Mouse (Mus musculus) spleen, adult 2 months (tissue): Measurements from ENCODE around the gene Myo9b. TPM values are rescaled to one million over a fixed set of nuclear protein-coding genes. Genes with fewer than 3 reads are reported as not detected.
"Not testable (repeated sequence)": the region's sequence is repeated elsewhere in the genome, so short reads cannot be mapped to it uniquely, and the experiment has no call there.

ENCODE experiments used
- DNase-seq, 2 experiments: peaks; one replicate each; pipeline versions ENCODE4 v3.0.0 to v3.0.0-alpha.2; 2012 to 2021; ENCODE audit warnings: low spot score in 2 of 2, low read depth in 1 of 2
- H3K27ac ChIP-seq: fragments of 200-500 bp; 2 replicates; pipeline ENCODE4 v1.5.1; 2012; ENCODE audit warnings: low read length, inconsistent platforms; ENCODE audit not compliant: insufficient read depth
- H3K27me3 ChIP-seq: fragments of 200-500 bp; 2 replicates; pipeline ENCODE4 v1.6.1; 2012; ENCODE audit warnings: mild to moderate bottlenecking, moderate library complexity, low read length, inconsistent platforms; ENCODE audit not compliant: control insufficient read depth, insufficient read depth
- H3K36me3 ChIP-seq: fragments of 200-500 bp; 2 replicates; pipeline ENCODE4 v1.6.1; 2012; ENCODE audit warnings: mild to moderate bottlenecking, low read length, inconsistent platforms; ENCODE audit not compliant: control insufficient read depth, insufficient read depth
- H3K4me1 ChIP-seq: fragments of 200-500 bp; 2 replicates; pipeline ENCODE4 v1.6.1; 2011; ENCODE audit warnings: inconsistent platforms; ENCODE audit not compliant: control insufficient read depth, insufficient read depth, insufficient read length
- H3K4me3 ChIP-seq: fragments of 200-500 bp; 2 replicates; pipeline ENCODE4 v1.5.1; 2011; ENCODE audit warnings: mild to moderate bottlenecking, inconsistent platforms; ENCODE audit not compliant: insufficient read depth, insufficient read length; ENCODE audit errors: extremely low read depth
- CTCF ChIP-seq: fragments of 200-500 bp; IDR thresholded peaks from 2 replicates; pipeline ENCODE4 v1.5.1; 2011; ENCODE audit warnings: mild to moderate bottlenecking, inconsistent platforms; ENCODE audit not compliant: insufficient read depth, insufficient read length, insufficient replicate concordance; ENCODE audit errors: extremely low read depth
- POLR2A ChIP-seq: fragments of 200-500 bp; IDR thresholded peaks from 2 replicates; pipeline ENCODE4 v1.6.1; 2011; ENCODE audit warnings: low read depth, low read length, inconsistent platforms
- WGBS: fragments of 180-500 bp; shearing (Covaris S2); methylation state at CpG from one replicate; pipeline ENCODE4 v1.1.7; 2018; 5-methylcytosine and 5-hydroxymethylcytosine counted together
- polyA plus RNA-seq: library from polyadenylated mRNA; depleted of rRNA; stranded (reverse); fragments of >200 nt; gene quantifications from 2 replicates; pipeline ENCODE4 v1.2.3, GENCODE M21; 2012

Gene Myo9b
- polyA plus RNA-seq, 1 experiment = 47.6 TPM

GRCm38 (mm10) chr8:71288441-71288949 is 16.0 kb downstream of the Myo9b start:
- H3K4me1 ChIP-seq = peaks cover 7% of the 10 kb centered on the region; the same call in 1 of the 2 replicates
- WGBS = 63% methylated on average over 3 of the region's 3 CpGs
- no peak overlapping the region for H3K27ac ChIP-seq
- DNase-seq = no peak
- peaks cover 12% of the 10 kb centered on the region for H3K36me3 ChIP-seq
- no peak for TF ChIP-seq POLR2A
- no peak for TF ChIP-seq CTCF
- H3K4me3 ChIP-seq = no peak overlapping the region
- no peaks in the 10 kb centered on the region for H3K27me3 ChIP-seq

- WGBS = 71% methylated on average over 7 of the region's 7 CpGs
- no peaks in the 10 kb centered on the region for H3K27me3 ChIP-seq
- peaks cover 7% of the 10 kb centered on the region; the same call in 1 of the 2 replicates for H3K4me1 ChIP-seq
- H3K4me3 ChIP-seq = no peak overlapping the region
- H3K36me3 ChIP-seq = peaks cover 12% of the 10 kb centered on the region
- 0 out of 2 replicates have a peak overlapping the region, but pooled peaks have one; percentile 10 for H3K27ac ChIP-seq
- DNase-seq = no peak
- no peak for TF ChIP-seq POLR2A
- no peak for TF ChIP-seq CTCF
Observed at GRCm38 (mm10) chr8:71289098-71289497, 16.6 kb downstream of the Myo9b start.

DNA sequence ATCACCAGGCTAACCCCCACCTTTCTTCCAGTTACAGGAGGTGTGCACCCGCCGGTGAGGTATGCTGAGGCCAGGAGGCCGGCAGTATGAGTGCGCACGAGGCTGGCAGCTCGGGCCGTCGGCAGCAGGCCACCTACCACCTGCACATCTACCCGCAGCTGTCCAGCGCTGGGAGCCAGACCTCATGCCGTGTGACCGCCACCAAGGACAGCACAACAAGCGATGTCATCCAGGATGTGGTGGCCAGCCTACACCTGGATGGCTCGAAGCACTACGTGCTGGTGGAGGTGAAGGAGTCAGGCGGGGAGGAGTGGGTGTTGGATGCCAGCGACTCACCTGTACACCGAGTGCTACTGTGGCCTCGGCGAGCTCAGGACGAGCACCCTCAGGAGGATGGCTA is 17.7 kb downstream of the Myo9b start:
- H3K27ac ChIP-seq = no peak overlapping the region
- peaks cover 11% of the 10 kb centered on the region; the same call in 1 of the 2 replicates for H3K4me1 ChIP-seq
- 94% methylated on average over 21 of the region's 21 CpGs for WGBS
- peaks cover 14% of the 10 kb centered on the region for H3K36me3 ChIP-seq
- TF ChIP-seq CTCF (no peak), POLR2A (no peak)
- DNase-seq = no peak
- H3K4me3 ChIP-seq = no peak overlapping the region
- no peaks in the 10 kb centered on the region for H3K27me3 ChIP-seq

DNA sequence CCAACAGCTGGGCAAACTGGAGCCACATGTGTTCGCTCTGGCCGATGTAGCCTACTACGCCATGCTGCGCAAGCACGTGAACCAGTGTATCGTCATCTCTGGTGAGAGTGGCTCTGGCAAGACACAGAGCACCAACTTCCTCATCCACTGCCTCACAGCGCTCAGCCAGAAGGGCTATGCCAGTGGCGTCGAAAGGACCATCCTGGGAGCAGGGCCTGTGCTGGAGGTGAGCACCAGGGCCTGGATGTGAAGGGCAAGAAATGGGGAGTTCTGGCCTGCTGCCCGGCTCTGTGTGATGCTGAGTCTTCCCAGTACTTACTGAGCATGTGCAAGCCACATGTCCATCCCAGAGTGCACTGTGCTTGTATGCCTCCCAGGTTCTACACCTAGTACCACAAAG is 18.4 kb downstream of the Myo9b start:
- no peak overlapping the region for H3K27ac ChIP-seq
- H3K4me3 ChIP-seq = no peak overlapping the region

DNA sequence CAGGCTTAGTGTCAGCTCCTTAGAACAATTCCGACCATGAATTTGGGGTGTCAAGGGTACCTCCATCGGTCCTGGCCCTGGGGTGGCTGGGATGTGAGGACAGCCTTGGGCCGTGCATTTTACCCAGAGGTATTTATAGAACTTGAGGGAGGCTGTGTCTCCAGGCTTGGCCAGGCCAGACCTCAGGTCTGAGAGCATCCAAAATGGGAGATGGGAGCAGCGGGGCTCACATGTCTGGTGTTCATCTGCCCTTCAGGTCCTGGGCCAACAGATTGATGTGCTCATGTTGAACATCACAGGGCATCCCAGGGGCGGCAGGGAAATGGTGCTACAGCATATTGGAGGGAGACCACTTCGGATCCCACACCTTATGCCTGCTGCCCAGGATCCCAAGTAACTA is 18.8 kb downstream of the Myo9b start:
- DNase-seq = no peak
- no peak overlapping the region for H3K4me3 ChIP-seq
- peaks cover 14% of the 10 kb centered on the region for H3K36me3 ChIP-seq
- WGBS = 96% methylated on average over 6 of the region's 6 CpGs
- H3K27me3 ChIP-seq = no peaks in the 10 kb centered on the region
- H3K4me1 ChIP-seq = peaks cover 16% of the 10 kb centered on the region; the same call in 1 of the 2 replicates
- TF ChIP-seq CTCF = no peak
- TF ChIP-seq POLR2A = no peak
- H3K27ac ChIP-seq = no peak overlapping the region

More for the DNA sequence above, 18.4 kb downstream of the Myo9b start:
- Histone ChIP-seq H3K36me3 (peaks cover 14% of the 10 kb centered on the region), H3K4me1 (peaks cover 15% of the 10 kb centered on the region; the same call in 1 of the 2 replicates), H3K27me3 (no peaks in the 10 kb centered on the region)
- no peak for TF ChIP-seq CTCF
- TF ChIP-seq POLR2A = no peak
- no peak for DNase-seq
- WGBS = 97% methylated on average over 10 of the region's 10 CpGs

- not testable (repeated sequence) for H3K27me3 ChIP-seq, DNase-seq, H3K4me3 ChIP-seq
- peaks cover 14% of the 10 kb centered on the region for H3K36me3 ChIP-seq
- H3K27ac ChIP-seq = peak overlapping the region; percentile 68; the same call in 1 of the 2 replicates
- H3K4me1 ChIP-seq = peaks cover 20% of the 10 kb centered on the region; the same call in 1 of the 2 replicates
- WGBS = 60% methylated on average over 3 of the region's 3 CpGs
Observed at GRCm38 (mm10) chr8:71293930-71294329, 21.4 kb downstream of the Myo9b start.

DNA sequence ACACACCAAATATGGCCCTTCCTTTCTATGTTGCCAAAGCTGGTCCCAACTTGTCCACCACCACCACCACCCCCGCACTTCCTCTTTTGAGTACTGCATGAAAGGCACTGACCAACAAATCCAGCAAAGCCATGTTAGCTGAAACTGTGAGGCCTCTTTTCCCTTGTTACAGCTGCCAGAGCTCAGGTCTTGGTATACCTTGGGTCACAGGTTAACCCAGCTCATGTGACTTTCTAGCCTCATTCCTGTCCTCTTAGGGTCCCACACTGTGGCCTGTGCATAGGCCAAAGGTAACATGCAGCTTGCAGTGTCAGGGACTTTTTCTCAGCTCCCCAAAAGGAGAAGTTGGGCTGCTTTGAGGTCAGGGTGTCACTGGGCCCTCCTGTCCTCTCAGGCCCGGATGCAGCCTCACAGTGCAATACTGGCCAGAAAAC is 23.7 kb downstream of the Myo9b start:
- H3K27ac ChIP-seq = peak overlapping the region; percentile 81
- H3K4me3 ChIP-seq = no peak overlapping the region
- peaks cover 23% of the 10 kb centered on the region; the same call in 1 of the 2 replicates for H3K4me1 ChIP-seq
- DNase-seq = peak; percentile 34 to 43
- H3K27me3 ChIP-seq = no peaks in the 10 kb centered on the region
- 53% methylated on average over 2 of the region's 2 CpGs for WGBS
- H3K36me3 ChIP-seq = peaks cover 3% of the 10 kb centered on the region; the same call in 1 of the 2 replicates
- TF ChIP-seq POLR2A (no peak), CTCF (no peak)
